Mouse (Mus musculus): ENCODE measurements at regions not wholly inside any gene's neighbourhood (a gene's known extent, or its start where the extent isn't known, plus 50 kb on each side); places are given as distances from the start of the nearest gene placed in this dataset.

GRCm38 (mm10) chr13:16746451-16746850 is 734.8 kb downstream of the Inhba start:
- Histone ChIP-seq H3K9me3 (ENCODE audit: control insufficient read depth, low read length) (no peaks in the 10 kb centered on the region), H3K27ac (ENCODE audit: low read depth, low read length) (no peak overlapping the region), H3K4me2 (replicated peaks; ENCODE audit: low read depth, low read length) (no peak overlapping the region), H3K4me1 (replicated peaks; ENCODE audit: control insufficient read depth, insufficient read depth, low read length) (no peaks in the 10 kb centered on the region), H3K4me3 (ENCODE audit: low read depth, low read length) (no peak overlapping the region), H3K9ac (ENCODE audit: low read depth, low read length) (no peak overlapping the region), H3K27me3 (ENCODE audit: control insufficient read depth, insufficient read depth, low read length) (no peaks in the 10 kb centered on the region), H3K36me3 (ENCODE audit: control insufficient read depth, insufficient read depth, low read length) (no peaks in the 10 kb centered on the region)
- no peak for DNase-seq (ENCODE audit: low spot score)
- ATAC-seq (ENCODE audit: low FRiP score) = no peak
- 96% methylated on average over 1 of the region's 1 CpGs for WGBS

DNA sequence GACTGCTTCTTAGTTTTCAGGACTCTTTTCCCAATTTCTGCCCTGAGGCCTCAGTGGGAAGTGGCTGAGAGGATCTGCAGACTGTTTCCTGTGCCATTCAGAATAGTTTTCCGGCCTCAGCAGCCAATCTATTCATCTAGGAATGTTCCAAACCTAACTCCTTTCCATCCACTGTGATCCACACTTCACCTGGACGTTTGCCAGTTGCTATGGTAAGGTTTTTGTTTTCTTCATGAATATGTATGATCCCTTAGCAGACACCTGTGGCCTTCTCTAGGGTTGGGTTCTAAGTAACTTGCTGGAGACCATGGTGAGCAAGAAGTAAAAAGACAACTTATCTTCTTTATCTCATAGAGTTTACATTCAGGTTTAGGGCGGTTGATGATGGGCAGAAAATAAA is 744.6 kb downstream of the Inhba start:
- Histone ChIP-seq H3K9me3 (ENCODE audit: control insufficient read depth, low read length) (no peaks in the 10 kb centered on the region), H3K27me3 (ENCODE audit: control insufficient read depth, insufficient read depth, low read length) (no peaks in the 10 kb centered on the region), H3K27ac (ENCODE audit: low read depth, low read length) (no peak overlapping the region), H3K4me1 (replicated peaks; ENCODE audit: control insufficient read depth, insufficient read depth, low read length) (no peaks in the 10 kb centered on the region), H3K9ac (ENCODE audit: low read depth, low read length) (no peak overlapping the region), H3K4me3 (ENCODE audit: low read depth, low read length) (no peak overlapping the region), H3K4me2 (replicated peaks; ENCODE audit: low read depth, low read length) (no peak overlapping the region), H3K36me3 (ENCODE audit: control insufficient read depth, insufficient read depth, low read length) (no peaks in the 10 kb centered on the region)
- ATAC-seq (ENCODE audit: low FRiP score) = no peak
- no peak for DNase-seq (ENCODE audit: low spot score)
- 63% methylated on average over 3 of the region's 3 CpGs for WGBS

DNA sequence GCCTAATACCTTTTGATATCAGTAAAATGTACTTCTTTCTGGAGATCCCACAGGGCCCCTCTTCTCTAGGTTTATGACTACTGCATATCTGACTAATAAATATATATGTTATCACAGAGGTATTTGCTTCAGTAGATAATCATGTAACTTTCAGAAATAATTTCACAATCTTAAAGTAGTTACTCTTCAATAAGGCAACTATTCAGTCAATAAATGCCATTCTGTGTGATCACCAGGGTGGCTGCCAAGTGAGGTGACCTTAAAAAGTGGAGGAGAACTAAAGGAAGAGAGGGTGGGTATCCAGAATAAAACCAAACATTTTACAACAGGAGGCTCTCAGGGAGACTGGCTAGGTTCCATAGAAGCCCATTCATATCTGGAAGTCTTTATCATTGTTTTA is 748.4 kb downstream of the Inhba start:
- Histone ChIP-seq H3K4me3 (ENCODE audit: low read depth, low read length) (no peak overlapping the region), H3K27me3 (ENCODE audit: control insufficient read depth, insufficient read depth, low read length) (no peaks in the 10 kb centered on the region), H3K36me3 (ENCODE audit: control insufficient read depth, insufficient read depth, low read length) (no peaks in the 10 kb centered on the region), H3K4me2 (replicated peaks; ENCODE audit: low read depth, low read length) (no peak overlapping the region), H3K9ac (ENCODE audit: low read depth, low read length) (no peak overlapping the region), H3K27ac (ENCODE audit: low read depth, low read length) (no peak overlapping the region), H3K9me3 (ENCODE audit: control insufficient read depth, low read length) (no peaks in the 10 kb centered on the region), H3K4me1 (replicated peaks; ENCODE audit: control insufficient read depth, insufficient read depth, low read length) (no peaks in the 10 kb centered on the region)
- DNase-seq (ENCODE audit: low spot score) = no peak
- ATAC-seq (ENCODE audit: low FRiP score) = no peak

- Histone ChIP-seq H3K36me3 (ENCODE audit: control insufficient read depth, insufficient read depth, low read length) (no peaks in the 10 kb centered on the region), H3K4me2 (replicated peaks; ENCODE audit: low read depth, low read length) (no peak overlapping the region), H3K9me3 (ENCODE audit: control insufficient read depth, low read length) (no peaks in the 10 kb centered on the region), H3K9ac (ENCODE audit: low read depth, low read length) (no peak overlapping the region), H3K27ac (ENCODE audit: low read depth, low read length) (no peak overlapping the region), H3K27me3 (ENCODE audit: control insufficient read depth, insufficient read depth, low read length) (no peaks in the 10 kb centered on the region), H3K4me3 (ENCODE audit: low read depth, low read length) (no peak overlapping the region), H3K4me1 (replicated peaks; ENCODE audit: control insufficient read depth, insufficient read depth, low read length) (no peaks in the 10 kb centered on the region)
- ATAC-seq (ENCODE audit: low FRiP score) = no peak
- 81% methylated on average over 4 of the region's 4 CpGs for WGBS
- DNase-seq (ENCODE audit: low spot score) = no peak
These were observed 749.8 kb downstream of the Inhba start for GRCm38 (mm10) chr13:16761415-16761814.

DNA sequence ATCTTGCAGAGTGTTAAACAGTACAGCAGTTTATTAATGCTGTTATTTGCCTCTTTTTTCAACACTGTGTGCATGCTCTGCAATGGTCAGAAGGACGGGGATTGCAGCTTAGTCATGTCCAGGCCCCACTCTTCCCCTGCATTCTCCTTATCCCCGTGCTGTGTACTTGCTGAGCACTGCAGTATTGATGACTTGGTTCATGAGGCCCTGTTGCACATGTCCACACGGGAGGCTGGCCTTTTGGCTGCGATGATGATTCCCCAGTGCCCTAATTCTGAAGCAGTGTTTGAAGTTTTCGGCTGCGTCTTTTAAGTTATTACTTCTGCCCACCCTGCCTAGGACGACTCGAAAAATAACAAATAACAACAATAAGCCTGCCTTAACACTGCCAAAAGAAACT is 750.7 kb downstream of the Inhba start:
- ATAC-seq (ENCODE audit: low FRiP score) (peak; percentile 72), DNase-seq (ENCODE audit: low spot score) (peak; percentile 8)
- no peaks in the 10 kb centered on the region for H3K36me3 ChIP-seq (ENCODE audit: control insufficient read depth, insufficient read depth, low read length)
- H3K9ac ChIP-seq (ENCODE audit: low read depth, low read length) = no peak overlapping the region
- WGBS = 64% methylated on average over 8 of the region's 8 CpGs
- no peaks in the 10 kb centered on the region for H3K27me3 ChIP-seq (ENCODE audit: control insufficient read depth, insufficient read depth, low read length)
- H3K4me3 ChIP-seq (ENCODE audit: low read depth, low read length) = no peak overlapping the region
- no peak overlapping the region for H3K4me2 ChIP-seq (replicated peaks; ENCODE audit: low read depth, low read length)
- no peak overlapping the region for H3K27ac ChIP-seq (ENCODE audit: low read depth, low read length)
- H3K4me1 ChIP-seq (replicated peaks; ENCODE audit: control insufficient read depth, insufficient read depth, low read length) = no peaks in the 10 kb centered on the region
- no peaks in the 10 kb centered on the region for H3K9me3 ChIP-seq (ENCODE audit: control insufficient read depth, low read length)

GRCm38 (mm10) chr13:16762727-16763512 is 751.3 kb downstream of the Inhba start:
- H3K27ac ChIP-seq (ENCODE audit: low read depth, low read length) = no peak overlapping the region
- H3K9ac ChIP-seq (ENCODE audit: low read depth, low read length) = no peak overlapping the region
- ATAC-seq (ENCODE audit: low FRiP score) = peak; percentile 78
- WGBS = 49% methylated on average over 8 of the region's 8 CpGs
- no peaks in the 10 kb centered on the region for H3K36me3 ChIP-seq (ENCODE audit: control insufficient read depth, insufficient read depth, low read length)
- H3K4me2 ChIP-seq (replicated peaks; ENCODE audit: low read depth, low read length) = no peak overlapping the region
- no peak overlapping the region for H3K4me3 ChIP-seq (ENCODE audit: low read depth, low read length)
- no peaks in the 10 kb centered on the region for H3K4me1 ChIP-seq (replicated peaks; ENCODE audit: control insufficient read depth, insufficient read depth, low read length)
- H3K27me3 ChIP-seq (ENCODE audit: control insufficient read depth, insufficient read depth, low read length) = no peaks in the 10 kb centered on the region
- no peaks in the 10 kb centered on the region for H3K9me3 ChIP-seq (ENCODE audit: control insufficient read depth, low read length)
- DNase-seq (ENCODE audit: low spot score) = peak; percentile 22

DNA sequence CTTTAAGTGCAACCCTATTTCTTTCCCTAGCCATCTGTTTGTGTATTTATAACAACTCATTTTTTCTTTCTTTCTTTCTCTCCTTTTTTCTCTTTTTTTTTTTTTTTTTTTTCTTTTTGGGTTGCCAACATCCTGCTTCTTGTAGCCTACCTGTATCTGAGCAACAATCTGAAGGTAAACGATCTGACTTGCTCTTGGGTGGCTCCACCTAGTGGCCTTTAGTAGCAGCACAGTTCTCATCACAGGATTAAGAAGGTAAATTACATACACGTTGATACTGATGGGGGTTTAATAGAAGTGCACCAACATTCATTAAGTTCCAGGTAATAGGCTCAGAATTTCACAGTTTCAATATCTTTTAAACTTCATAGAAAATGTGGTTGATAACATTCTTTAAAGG is 752.1 kb downstream of the Inhba start:
- H3K9ac ChIP-seq (ENCODE audit: low read depth, low read length) = no peak overlapping the region
- WGBS = 13% methylated on average over 2 of the region's 2 CpGs
- no peaks in the 10 kb centered on the region for H3K36me3 ChIP-seq (ENCODE audit: control insufficient read depth, insufficient read depth, low read length)
- peak; percentile 55 for DNase-seq (ENCODE audit: low spot score)
- H3K9me3 ChIP-seq (ENCODE audit: control insufficient read depth, low read length) = no peaks in the 10 kb centered on the region
- ATAC-seq (ENCODE audit: low FRiP score) = no peak; the same call in 1 of the 2 replicates
- H3K4me2 ChIP-seq (replicated peaks; ENCODE audit: low read depth, low read length) = no peak overlapping the region
- H3K4me1 ChIP-seq (replicated peaks; ENCODE audit: control insufficient read depth, insufficient read depth, low read length) = no peaks in the 10 kb centered on the region
- H3K27ac ChIP-seq (ENCODE audit: low read depth, low read length) = no peak overlapping the region
- no peak overlapping the region for H3K4me3 ChIP-seq (ENCODE audit: low read depth, low read length)
- H3K27me3 ChIP-seq (ENCODE audit: control insufficient read depth, insufficient read depth, low read length) = no peaks in the 10 kb centered on the region

DNA sequence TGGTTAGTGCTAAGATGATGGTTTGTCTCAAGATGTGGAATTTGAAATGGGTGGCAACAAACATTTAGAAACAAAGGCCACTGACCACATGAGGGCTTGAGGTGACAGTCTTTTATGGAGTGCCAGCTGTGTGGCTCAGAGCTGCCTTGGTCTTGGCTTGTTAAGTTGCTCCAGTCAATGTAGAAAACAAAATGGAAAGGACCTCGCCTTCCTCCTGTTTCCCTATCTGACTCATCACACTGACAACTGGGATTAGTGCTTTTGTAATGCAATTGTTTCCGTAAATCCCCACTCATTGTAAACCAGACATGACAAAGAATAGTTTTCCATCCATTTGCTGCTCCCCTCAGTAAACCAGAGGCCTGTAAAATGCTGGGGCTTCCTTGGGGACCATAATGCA is 757.8 kb downstream of the Inhba start:
- WGBS = 30% methylated on average over 2 of the region's 2 CpGs
- ATAC-seq (ENCODE audit: low FRiP score) = no peak

DNA sequence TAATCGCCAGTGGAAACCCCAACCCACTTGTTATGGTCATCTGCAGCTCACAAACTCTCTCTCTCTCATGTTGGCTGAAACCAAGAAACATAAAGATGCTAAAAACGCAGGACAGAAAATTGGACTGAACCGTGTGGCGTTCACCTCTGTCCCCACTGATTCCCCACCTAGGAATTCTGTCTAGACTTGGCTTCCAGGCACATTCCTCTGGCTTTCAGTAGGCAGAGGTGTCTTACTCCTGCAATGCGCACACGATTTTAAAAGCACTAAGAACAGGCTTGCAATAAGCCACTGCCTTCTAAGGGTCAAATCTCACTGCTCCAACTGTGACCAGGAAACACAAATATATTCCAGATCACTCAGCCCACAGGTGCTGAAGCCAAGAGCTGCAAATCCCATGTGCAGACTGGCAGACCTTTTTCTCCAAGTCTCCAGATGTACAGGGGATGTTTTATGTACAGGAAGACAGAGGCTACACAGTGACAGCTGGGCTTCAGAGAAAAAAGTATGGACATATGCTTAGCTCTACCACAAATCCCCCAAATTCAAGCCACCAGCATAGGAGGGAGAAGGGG is 758.3 kb downstream of the Inhba start:
- Histone ChIP-seq H3K4me3 (ENCODE audit: low read depth, low read length) (no peak overlapping the region), H3K9me3 (ENCODE audit: control insufficient read depth, low read length) (no peaks in the 10 kb centered on the region), H3K4me1 (replicated peaks; ENCODE audit: control insufficient read depth, insufficient read depth, low read length) (no peaks in the 10 kb centered on the region), H3K36me3 (ENCODE audit: control insufficient read depth, insufficient read depth, low read length) (no peaks in the 10 kb centered on the region), H3K4me2 (replicated peaks; ENCODE audit: low read depth, low read length) (no peak overlapping the region), H3K9ac (ENCODE audit: low read depth, low read length) (no peak overlapping the region), H3K27ac (ENCODE audit: low read depth, low read length) (no peak overlapping the region), H3K27me3 (ENCODE audit: control insufficient read depth, insufficient read depth, low read length) (no peaks in the 10 kb centered on the region)
- no peak for DNase-seq (ENCODE audit: low spot score)
- 54% methylated on average over 6 of the region's 6 CpGs for WGBS
- ATAC-seq (ENCODE audit: low FRiP score) = no peak

More for the DNA sequence above, 757.8 kb downstream of the Inhba start:
- Histone ChIP-seq H3K36me3 (ENCODE audit: control insufficient read depth, insufficient read depth, low read length) (no peaks in the 10 kb centered on the region), H3K27me3 (ENCODE audit: control insufficient read depth, insufficient read depth, low read length) (no peaks in the 10 kb centered on the region), H3K4me3 (ENCODE audit: low read depth, low read length) (no peak overlapping the region), H3K27ac (ENCODE audit: low read depth, low read length) (no peak overlapping the region), H3K4me1 (replicated peaks; ENCODE audit: control insufficient read depth, insufficient read depth, low read length) (no peaks in the 10 kb centered on the region), H3K4me2 (replicated peaks; ENCODE audit: low read depth, low read length) (no peak overlapping the region), H3K9me3 (ENCODE audit: control insufficient read depth, low read length) (no peaks in the 10 kb centered on the region), H3K9ac (ENCODE audit: low read depth, low read length) (no peak overlapping the region)
- DNase-seq (ENCODE audit: low spot score) = no peak

Data from hindbrain, embryonic 11.5 days (tissue).